Mouse (Mus musculus) left cerebral cortex, postnatal 10 days (tissue): Measurements from ENCODE around the gene Gm20877. TPM values are rescaled to one million over a fixed set of nuclear protein-coding genes. Genes with fewer than 3 reads are reported as not detected.
"Not testable (repeated sequence)": the region's sequence is repeated elsewhere in the genome, so short reads cannot be mapped to it uniquely, and the experiment has no call there.

Source experiments
- DNase-seq, 2 experiments: peaks; one replicate each; pipeline ENCODE4 v3.0.0; 2021 to 2022; ENCODE audit warnings: low spot score in 2 of 2, mixed read lengths in 1 of 2; ENCODE audit errors: extremely low spot score in 1 of 2
- intact Hi-C: fragments of 180-260 bp; cut with DNase I; formaldehyde crosslinking; loops from one replicate; pipeline ENCODE4 v1.15.1; 2025
- total RNA-seq, 2 experiments: library from RNA; stranded (reverse); gene quantifications; 2 replicates each; pipeline ENCODE4 v1.2.3; 2021

The Gm20877 gene
- not detected for total RNA-seq

DNA sequence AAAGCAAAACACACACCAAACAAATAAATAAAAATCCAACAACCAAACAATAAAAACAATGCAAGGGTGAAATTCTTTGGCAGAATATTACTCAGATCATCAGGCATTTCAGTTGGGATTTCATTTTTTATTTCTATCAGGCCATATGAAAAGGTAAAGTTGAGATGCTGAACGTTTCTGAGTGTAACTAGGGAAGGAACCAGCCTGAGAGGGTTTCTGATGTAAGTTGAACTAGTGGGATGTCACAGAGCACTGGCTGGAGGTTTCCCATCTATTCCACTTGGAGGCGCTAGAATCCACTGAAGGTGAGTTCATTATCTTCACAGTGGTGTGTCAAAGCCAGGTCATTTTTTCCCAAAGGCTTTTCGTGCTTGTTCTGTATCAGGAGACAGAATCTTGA, at the start of gene Gm20877:
Gm20877 (plus strand) TSS at position 301 of the 400 bp plus-strand sequence.
- intact Hi-C loops, result not testable (repeated sequence)

More for the DNA sequence above, at the start of gene Gm20877:
- not testable (repeated sequence) for DNase-seq
